Mouse (Mus musculus) liver, embryonic 12.5 days (tissue): ENCODE measurements around the gene Cabp1. TPM values are rescaled to one million over a fixed set of nuclear protein-coding genes. Genes with fewer than 3 reads are reported as not detected.
A peak's percentile ranks its signal among the peaks of the same experiment; 100 is the strongest.
"Not testable (repeated sequence)": the region's sequence is repeated elsewhere in the genome, so short reads cannot be mapped to it uniquely, and the experiment has no call there.

ENCODE experiments used
- ATAC-seq: fragments of 200-750 bp; cut with Nextera tagmentation; 2 replicates; pipeline ENCODE4 v1.8.0; 2017; ENCODE audit warnings: moderate number of reproducible peaks, mild to moderate bottlenecking, moderate library complexity
- H3K27ac ChIP-seq: fragments of 300-500 bp; sonication (generic); 2 replicates; pipeline ENCODE4 v1.5.1; 2016; ENCODE audit warnings: mild to moderate bottlenecking
- H3K27me3 ChIP-seq: fragments of 300-500 bp; sonication (generic); replicated peaks from 2 replicates; pipeline ENCODE4 v1.6.1; 2016; ENCODE audit warnings: mild to moderate bottlenecking, moderate library complexity
- H3K36me3 ChIP-seq: fragments of 300-500 bp; sonication (generic); 2 replicates; pipeline ENCODE4 v1.6.1; 2016; ENCODE audit warnings: mild to moderate bottlenecking, moderate library complexity
- H3K4me1 ChIP-seq: fragments of 300-500 bp; sonication (generic); 2 replicates; pipeline ENCODE4 v1.6.1; 2016
- H3K4me2 ChIP-seq: fragments of 300-500 bp; sonication (generic); 2 replicates; pipeline ENCODE4 v1.6.1; 2016; ENCODE audit warnings: mild to moderate bottlenecking, moderate library complexity
- H3K4me3 ChIP-seq: fragments of 300-500 bp; sonication (generic); 2 replicates; pipeline ENCODE4 v1.5.1; 2016; ENCODE audit warnings: mild to moderate bottlenecking, moderate library complexity
- H3K9ac ChIP-seq: fragments of 300-500 bp; sonication (generic); 2 replicates; pipeline ENCODE4 v1.6.1; 2016; ENCODE audit warnings: mild to moderate bottlenecking, moderate library complexity
- H3K9me3 ChIP-seq: fragments of 300-500 bp; sonication (generic); replicated peaks from 2 replicates; pipeline ENCODE4 v1.6.1; 2016; ENCODE audit warnings: mild to moderate bottlenecking, moderate library complexity
- WGBS: fragments of 180-500 bp; shearing (Covaris S2); methylation state at CpG from one replicate; pipeline ENCODE4 v1.1.7; 2016; ENCODE audit not compliant: insufficient replicate concordance; 5-methylcytosine and 5-hydroxymethylcytosine counted together
- polyA plus RNA-seq: library from polyadenylated mRNA; unstranded; fragments of >200 nt; fragmentation: Nextera tagmentation; extraction: Ambion mirVana; gene quantifications from 2 replicates; pipeline ENCODE4 v1.2.1, GENCODE M21; 2016

Gene Cabp1
- polyA plus RNA-seq, 1 experiment from 2014 or later, result 0.36 TPM

DNA sequence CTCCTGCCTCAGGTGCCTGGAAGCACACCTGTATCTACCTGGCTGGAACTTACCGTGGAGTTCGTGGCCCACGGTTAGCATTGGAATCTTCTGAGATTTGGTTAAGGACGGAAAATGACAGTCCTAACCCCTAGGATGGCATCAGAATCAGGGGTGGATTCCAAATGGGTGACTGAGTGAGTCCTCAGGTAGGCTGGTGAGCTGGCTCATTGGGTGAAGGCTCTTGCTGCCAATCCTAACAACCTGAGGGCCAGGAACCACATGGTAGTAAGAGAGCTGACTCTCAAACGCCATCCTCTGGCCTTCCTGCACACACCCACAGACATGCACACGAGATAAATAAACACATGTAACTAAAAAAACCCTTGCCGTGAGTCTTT lies 27.4 kb downstream of the Cabp1 start:
- H3K9me3 ChIP-seq, result no peaks in the 10 kb centered on the region
- H3K9ac ChIP-seq, result no peak overlapping the region
- no peaks in the 10 kb centered on the region for H3K27me3 ChIP-seq
- no peak overlapping the region for H3K4me2 ChIP-seq
- peak overlapping the region; percentile 20; the same call in 1 of the 2 replicates for H3K27ac ChIP-seq
- H3K36me3 ChIP-seq, result no peaks in the 10 kb centered on the region
- H3K4me3 ChIP-seq, result no peak overlapping the region
- H3K4me1 ChIP-seq, result peaks cover 37% of the 10 kb centered on the region
- WGBS, result 72% methylated on average over 7 of the region's 7 CpGs
- no peak for ATAC-seq

DNA sequence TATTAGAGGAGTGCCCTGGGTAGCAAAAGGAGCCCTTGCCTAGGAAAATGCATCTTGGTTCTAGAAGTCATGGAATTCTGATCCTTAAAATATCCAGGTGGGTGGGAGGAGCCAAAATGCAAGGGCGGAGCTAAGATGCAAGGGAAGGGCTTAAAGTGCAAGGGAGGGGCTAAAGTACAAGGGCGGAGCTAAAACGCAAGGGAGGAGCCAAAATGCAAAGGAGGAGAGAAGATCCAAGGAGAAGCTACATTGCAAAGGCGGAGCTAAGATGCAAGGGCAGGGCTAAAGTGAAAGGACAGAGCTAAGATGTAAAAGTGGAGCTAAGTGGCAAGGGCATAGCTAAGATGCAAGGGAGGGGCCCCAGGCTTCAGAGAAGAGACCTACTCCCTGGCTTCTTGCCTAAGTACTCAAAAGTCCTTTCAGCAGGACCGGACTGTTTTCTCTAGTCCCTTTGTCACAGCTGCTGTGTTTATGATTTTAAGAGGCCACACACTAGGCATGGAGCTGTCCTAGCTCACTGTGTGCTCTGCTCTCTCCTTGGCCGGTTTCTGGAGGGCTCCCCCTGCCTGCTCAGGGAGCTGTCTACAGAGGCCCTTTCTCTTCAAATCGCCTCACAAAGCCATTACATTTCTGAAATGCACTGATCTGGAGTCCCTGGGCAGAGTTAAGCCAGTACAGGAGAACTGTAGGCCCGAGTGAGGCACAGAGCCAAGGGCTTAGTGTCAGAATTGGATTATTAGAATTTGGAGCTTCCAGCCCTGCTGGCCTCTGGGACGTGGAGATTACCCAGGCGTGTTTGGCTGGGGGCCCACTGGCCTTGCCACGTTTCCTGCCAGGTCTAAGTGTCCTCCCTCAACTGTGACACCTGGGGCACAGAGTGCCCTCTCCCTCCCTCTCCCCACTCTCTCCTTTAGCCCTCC lies 28.0 kb downstream of the Cabp1 start:
- WGBS, result 58% methylated on average over 11 of the region's 11 CpGs
- no peaks in the 10 kb centered on the region for H3K9me3 ChIP-seq
- peak overlapping the region; percentile 20; the same call in 1 of the 2 replicates for H3K27ac ChIP-seq
- no peaks in the 10 kb centered on the region for H3K36me3 ChIP-seq
- no peak overlapping the region for H3K4me3 ChIP-seq
- H3K9ac ChIP-seq, result no peak overlapping the region
- no peaks in the 10 kb centered on the region for H3K27me3 ChIP-seq
- H3K4me1 ChIP-seq, result peaks cover 42% of the 10 kb centered on the region
- no peak for ATAC-seq
- H3K4me2 ChIP-seq, result no peak overlapping the region

GRCm38 (mm10) chr5:115165351-115165750 lies 28.8 kb downstream of the Cabp1 start:
- Histone ChIP-seq H3K4me1 (peaks cover 50% of the 10 kb centered on the region), H3K36me3 (no peaks in the 10 kb centered on the region), H3K4me3 (no peak overlapping the region), H3K9me3 (no peaks in the 10 kb centered on the region), H3K4me2 (no peak overlapping the region), H3K27ac (no peak overlapping the region), H3K27me3 (no peaks in the 10 kb centered on the region), H3K9ac (no peak overlapping the region)
- 47% methylated on average over 9 of the region's 9 CpGs for whole genome bisulfite sequencing
- ATAC-seq, result no peak

DNA sequence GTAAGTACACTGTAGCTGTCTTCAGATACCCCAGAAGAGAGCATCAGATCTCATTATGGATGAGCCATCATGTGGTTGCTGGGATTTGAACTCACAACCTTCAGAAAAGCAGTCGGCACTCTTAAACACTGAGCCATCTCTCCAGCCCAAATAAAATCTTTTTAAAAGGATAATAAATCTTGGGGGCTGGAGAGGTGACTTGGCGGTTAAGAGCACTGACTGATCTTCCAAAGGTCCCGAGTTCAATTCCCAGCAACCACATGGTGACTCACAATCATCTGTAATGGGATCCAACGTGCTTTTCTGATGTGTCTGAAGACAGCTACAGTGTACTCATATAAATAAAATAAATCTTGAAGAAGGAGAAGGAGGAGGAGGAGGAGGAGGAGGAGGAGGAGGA lies 29.7 kb downstream of the Cabp1 start:
- H3K4me2 ChIP-seq, result not testable (repeated sequence)

GRCm38 (mm10) chr5:115163563-115163962 lies 30.6 kb downstream of the Cabp1 start:
- WGBS, result 40% methylated on average over 8 of the region's 8 CpGs
- no peak overlapping the region for H3K4me3 ChIP-seq
- ATAC-seq, result no peak
- H3K27ac ChIP-seq, result no peak overlapping the region
- no peak overlapping the region for H3K9ac ChIP-seq
- peaks cover 65% of the 10 kb centered on the region for H3K4me1 ChIP-seq
- H3K9me3 ChIP-seq, result no peaks in the 10 kb centered on the region
- no peaks in the 10 kb centered on the region for H3K27me3 ChIP-seq
- H3K4me2 ChIP-seq, result peak overlapping the region; percentile 19; the same call in 1 of the 2 replicates
- no peaks in the 10 kb centered on the region for H3K36me3 ChIP-seq

More for the DNA sequence above, 29.7 kb downstream of the Cabp1 start:
- not testable (repeated sequence) for H3K4me3 ChIP-seq, H3K9ac ChIP-seq, ATAC-seq, H3K27me3 ChIP-seq, H3K27ac ChIP-seq, H3K36me3 ChIP-seq, H3K9me3 ChIP-seq
- peaks cover 57% of the 10 kb centered on the region for H3K4me1 ChIP-seq
- WGBS, result 71% methylated on average over 4 of the region's 4 CpGs

- H3K27me3 ChIP-seq, ATAC-seq, H3K9ac ChIP-seq, H3K4me3 ChIP-seq, H3K4me2 ChIP-seq, H3K9me3 ChIP-seq, H3K36me3 ChIP-seq, H3K27ac ChIP-seq: not testable (repeated sequence)
- peaks cover 61% of the 10 kb centered on the region for H3K4me1 ChIP-seq
- 86% methylated on average over 1 of the region's 1 CpGs for WGBS
Measured at GRCm38 (mm10) chr5:115161940-115162279, 32.3 kb downstream of the Cabp1 start.

- H3K4me1 ChIP-seq, result peaks cover 61% of the 10 kb centered on the region
- H3K9ac ChIP-seq, result no peak overlapping the region
- H3K4me3 ChIP-seq, result no peak overlapping the region
- ATAC-seq, result no peak
- H3K36me3 ChIP-seq, result no peaks in the 10 kb centered on the region
- H3K27me3 ChIP-seq, result no peaks in the 10 kb centered on the region
- H3K4me2 ChIP-seq, result peak overlapping the region; percentile 31; the same call in 1 of the 2 replicates
- H3K27ac ChIP-seq, result no peak overlapping the region
- no peaks in the 10 kb centered on the region for H3K9me3 ChIP-seq
- 29% methylated on average over 13 of the region's 13 CpGs for WGBS
Measured at GRCm38 (mm10) chr5:115161064-115161939, 32.9 kb downstream of the Cabp1 start.

DNA sequence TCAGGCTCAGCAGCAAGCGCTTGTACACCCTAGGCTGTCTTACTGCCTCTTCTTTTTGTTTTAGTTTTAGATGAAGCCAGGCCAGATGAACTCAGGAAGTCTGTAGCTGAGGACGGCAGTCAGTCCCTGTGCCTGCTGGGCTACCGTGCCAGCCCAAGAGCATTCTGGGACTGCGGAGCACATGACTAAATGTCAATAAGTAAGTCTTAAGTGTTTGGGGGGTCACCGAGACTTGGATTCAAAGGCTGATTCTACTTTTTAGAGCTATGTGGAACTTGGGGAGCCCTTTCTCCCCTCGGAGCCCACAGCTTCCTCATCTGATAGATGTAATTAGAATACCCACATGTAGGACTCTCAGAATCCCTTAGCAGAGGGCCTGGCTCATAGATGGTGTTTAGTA lies 33.5 kb downstream of the Cabp1 start:
- Histone ChIP-seq H3K27ac (no peak overlapping the region), H3K9me3 (no peaks in the 10 kb centered on the region), H3K4me2 (no peak overlapping the region; the same call in 1 of the 2 replicates), H3K27me3 (no peaks in the 10 kb centered on the region), H3K9ac (no peak overlapping the region), H3K4me1 (peaks cover 62% of the 10 kb centered on the region), H3K4me3 (no peak overlapping the region), H3K36me3 (no peaks in the 10 kb centered on the region)
- ATAC-seq, result no peak
- 59% methylated on average over 6 of the region's 6 CpGs for WGBS

GRCm38 (mm10) chr5:115159165-115159564 lies 35.0 kb downstream of the Cabp1 start:
- Histone ChIP-seq H3K4me1 (peaks cover 77% of the 10 kb centered on the region), H3K9ac (peak overlapping the region; percentile 94), H3K9me3 (no peaks in the 10 kb centered on the region), H3K27me3 (no peaks in the 10 kb centered on the region), H3K36me3 (no peaks in the 10 kb centered on the region), H3K4me3 (peak overlapping the region; percentile 92), H3K27ac (peak overlapping the region; percentile 89), H3K4me2 (peak overlapping the region; percentile 99)
- WGBS, result 36% methylated on average over 12 of the region's 12 CpGs
- no peak for ATAC-seq

DNA sequence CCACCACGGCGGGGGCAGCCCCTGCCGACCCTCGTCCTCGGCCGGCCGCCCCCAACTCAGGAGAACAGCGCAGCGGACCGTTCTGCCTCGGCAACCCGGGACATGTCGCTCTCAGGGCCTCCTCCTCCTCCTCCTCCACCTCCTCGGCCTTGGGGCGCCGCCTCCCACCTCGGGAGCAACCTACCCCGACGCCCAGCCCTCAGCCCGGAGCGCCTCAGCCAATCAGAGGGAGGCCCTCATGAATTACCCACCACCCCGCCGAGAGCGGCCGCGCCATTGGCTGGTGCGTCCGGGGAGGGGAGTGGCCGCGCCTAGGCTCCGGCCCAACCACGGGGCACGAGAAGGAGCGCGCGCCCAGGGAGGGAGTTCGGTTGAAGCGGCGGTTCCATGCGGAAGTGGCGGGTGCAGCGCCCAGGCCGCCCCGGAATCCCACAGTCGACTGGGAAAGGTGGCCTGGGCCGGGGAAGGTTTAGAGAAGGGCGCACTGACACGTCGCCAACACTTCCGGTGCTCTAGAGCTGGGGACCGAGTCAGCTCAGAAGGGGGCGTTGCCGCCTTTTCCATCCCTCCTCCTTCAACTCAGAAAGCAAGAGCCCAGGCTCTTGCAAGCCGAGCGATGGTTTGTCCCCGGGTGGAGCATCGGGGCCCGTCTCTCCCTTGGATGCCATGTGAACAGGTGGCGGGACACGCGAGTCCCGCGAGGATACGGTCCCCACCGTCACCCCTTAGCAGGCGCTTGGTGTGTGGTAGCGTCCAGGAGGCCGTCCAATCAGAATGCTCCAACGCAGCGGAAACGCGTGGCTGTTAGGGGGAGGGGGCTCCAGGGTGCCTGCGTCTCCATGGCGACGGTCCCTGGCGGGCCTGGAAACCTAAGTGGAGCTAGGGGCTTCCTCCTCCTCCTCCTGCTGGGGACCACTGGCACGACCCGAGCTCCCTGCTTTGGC lies 35.9 kb downstream of the Cabp1 start, which contains the start of gene Mlec:
TSS of gene Mlec (minus strand) at position 140 of the 944 bp plus-strand sequence.
- H3K27me3 ChIP-seq, result no peaks in the 10 kb centered on the region
- no peaks in the 10 kb centered on the region for H3K9me3 ChIP-seq
- WGBS, result under 1% methylated on average over 71 of the region's 78 CpGs
- peak; percentile 97 for ATAC-seq
- H3K4me2 ChIP-seq, result peak within 1 kb of the TSS; percentile 99
- H3K27ac ChIP-seq, result peak within 1 kb of the TSS; percentile 89
- peaks cover 81% of the 10 kb centered on the region for H3K4me1 ChIP-seq
- H3K9ac ChIP-seq, result peak within 1 kb of the TSS; percentile 94
- H3K4me3 ChIP-seq, result peak within 1 kb of the TSS; percentile 92
- peaks cover 7% of the 10 kb centered on the region; the same call in 1 of the 2 replicates for H3K36me3 ChIP-seq

DNA sequence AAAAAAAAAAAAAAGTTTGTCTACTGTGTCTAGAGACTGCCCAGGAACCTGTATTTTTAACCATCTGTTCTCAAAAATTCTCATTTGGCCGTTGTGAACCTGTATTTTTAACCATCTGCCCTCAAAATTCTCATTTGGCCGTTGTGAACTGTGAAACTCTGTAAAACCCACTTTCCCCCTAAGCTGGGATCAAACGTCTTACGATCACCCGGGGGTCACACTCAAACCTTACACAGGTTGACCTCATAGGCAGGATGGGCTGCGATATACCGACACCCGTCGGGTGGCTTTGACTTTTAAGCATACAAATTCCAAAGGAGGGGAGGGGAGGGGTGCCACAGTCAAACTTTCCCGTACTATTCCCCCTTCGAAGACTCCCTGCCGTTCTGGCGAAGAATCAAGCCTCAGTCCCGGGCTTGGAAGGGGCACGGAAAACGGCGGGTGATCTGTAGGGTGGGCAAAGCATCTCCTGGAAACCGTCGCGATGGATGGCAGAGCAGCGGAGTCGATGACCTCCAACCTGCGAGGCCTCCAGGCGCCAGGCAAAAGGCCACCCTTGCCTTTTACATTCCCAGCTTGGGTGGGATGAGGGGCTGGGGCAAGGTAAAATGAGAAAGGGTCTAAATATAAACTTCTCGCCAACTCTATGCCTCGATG lies 37.1 kb downstream of the Cabp1 start:
- ATAC-seq, result no peak
- Histone ChIP-seq H3K9me3 (no peaks in the 10 kb centered on the region), H3K36me3 (peaks cover 18% of the 10 kb centered on the region; the same call in 1 of the 2 replicates), H3K9ac (peak overlapping the region; percentile 94), H3K27ac (peak overlapping the region; percentile 84), H3K4me3 (peak overlapping the region; percentile 92), H3K4me1 (peaks cover 85% of the 10 kb centered on the region), H3K4me2 (peak overlapping the region; percentile 99), H3K27me3 (no peaks in the 10 kb centered on the region)
- WGBS, result 1% methylated on average over 26 of the region's 26 CpGs
